Mouse (Mus musculus) kidney, postnatal 36 days (tissue): ENCODE results near the gene Aspscr1.

Experiments
- DNase-seq, 2 experiments: peaks; one replicate each; pipeline ENCODE4 v3.0.0; 2021 to 2022; ENCODE audit warnings: mixed read lengths in 2 of 2

Aspscr1 gene

DNA sequence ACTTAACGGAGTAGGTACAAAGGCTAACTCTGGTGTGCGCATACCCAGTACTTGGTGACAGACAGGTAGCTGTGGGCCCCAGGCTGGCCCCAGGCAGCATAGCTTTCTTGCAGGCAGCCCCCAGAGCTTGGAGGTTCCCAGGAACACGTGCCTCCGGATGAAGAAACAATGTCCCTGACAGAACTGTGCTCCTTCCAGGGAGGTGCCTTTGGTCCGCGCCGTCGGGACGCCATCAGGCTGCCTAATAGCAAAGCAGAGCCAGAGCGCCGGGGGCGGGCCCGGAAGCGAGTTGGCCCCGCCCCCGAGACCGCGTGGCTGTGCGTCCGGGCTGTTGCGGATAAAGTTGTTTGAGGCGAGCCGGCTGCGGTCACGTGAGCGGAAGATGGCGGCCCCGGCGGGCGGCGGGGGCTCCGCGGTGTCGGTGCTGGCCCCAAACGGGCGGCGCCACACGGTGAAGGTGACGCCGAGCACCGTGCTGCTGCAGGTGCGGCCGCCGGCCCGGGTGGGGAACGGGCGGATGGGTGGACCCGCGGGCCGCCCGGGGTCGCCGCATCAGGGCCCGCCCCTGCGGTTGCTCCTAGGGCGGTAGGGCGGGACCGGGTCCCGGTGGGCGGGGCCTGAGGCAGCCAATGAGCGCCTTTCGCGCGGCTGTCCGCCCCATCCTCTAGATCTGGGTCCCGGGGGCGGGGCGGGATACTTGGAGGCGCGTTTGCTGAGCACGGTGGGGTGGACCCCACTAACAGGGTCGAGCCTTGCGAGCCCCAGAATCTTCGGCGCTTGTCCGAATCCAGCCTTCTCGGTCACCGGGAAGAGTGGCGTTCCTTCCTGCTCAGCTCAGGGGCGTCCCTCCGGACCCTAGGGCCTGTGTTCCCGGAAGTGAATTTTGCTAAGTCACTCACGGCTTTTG, at the start of gene Aspscr1:
TSS of gene Aspscr1 (plus strand) at position 287 of the 907 bp plus-strand sequence.
- DNase-seq: peak; percentile 97 to 99

DNA sequence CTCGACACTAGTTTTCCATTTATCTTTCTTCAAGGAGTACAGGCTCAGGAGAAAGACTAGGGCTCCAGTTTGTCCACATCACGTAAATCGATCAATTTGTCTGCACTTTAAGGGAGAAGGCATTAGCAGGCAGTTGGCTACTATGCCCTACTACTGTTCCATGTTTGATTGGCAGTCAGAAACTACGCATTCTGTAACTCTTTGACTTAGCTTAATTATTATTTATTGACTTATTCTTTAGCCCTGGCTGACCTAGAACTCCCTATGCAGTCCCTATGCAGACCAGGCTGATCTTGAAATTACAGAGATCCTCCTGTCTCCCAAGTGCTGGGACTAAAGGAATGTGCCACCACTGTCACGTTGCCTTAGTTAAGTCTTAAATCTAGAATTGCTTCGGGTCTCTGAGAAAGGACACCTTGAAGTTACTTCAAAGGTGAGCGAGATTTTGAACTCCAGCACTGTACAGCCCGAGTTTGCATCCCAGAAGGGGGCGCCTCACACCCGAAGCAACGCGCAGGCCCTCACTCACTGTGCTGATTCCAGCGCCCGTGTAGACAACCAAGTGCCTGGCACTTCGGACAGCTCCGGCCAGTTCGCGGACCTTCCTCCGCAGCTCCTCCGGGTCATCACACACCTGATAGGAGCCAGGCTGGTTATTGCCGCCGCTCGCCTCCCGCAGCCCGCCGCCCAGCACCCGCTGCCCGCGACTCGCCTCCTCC, 48.7 kb upstream of the Aspscr1 start:
- DNase-seq: peak; percentile 81 to 89

DNA sequence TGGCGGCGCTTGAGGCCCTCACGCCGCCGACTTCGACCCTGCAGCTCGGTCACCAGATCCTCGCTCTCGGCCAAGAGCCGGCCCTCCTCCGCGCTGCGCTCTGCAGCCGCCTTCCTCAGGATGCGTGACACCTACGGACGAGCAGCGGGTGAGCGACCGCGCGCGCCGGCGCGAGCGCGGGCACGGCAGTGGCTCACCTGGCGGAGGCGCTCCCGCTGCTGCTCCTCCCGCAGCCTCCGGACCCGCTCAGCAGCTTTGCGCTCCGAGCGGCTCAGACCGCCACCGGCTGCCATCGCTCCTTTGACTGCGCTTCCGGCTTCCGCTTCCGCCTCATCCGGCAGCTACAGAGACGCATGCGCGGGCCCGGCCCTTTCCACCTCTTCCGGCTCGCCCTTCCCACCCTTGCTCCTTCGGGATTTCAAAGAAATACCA, 48.1 kb upstream of the Aspscr1 start:
- DNase-seq: peak; percentile 89 to 95

DNA sequence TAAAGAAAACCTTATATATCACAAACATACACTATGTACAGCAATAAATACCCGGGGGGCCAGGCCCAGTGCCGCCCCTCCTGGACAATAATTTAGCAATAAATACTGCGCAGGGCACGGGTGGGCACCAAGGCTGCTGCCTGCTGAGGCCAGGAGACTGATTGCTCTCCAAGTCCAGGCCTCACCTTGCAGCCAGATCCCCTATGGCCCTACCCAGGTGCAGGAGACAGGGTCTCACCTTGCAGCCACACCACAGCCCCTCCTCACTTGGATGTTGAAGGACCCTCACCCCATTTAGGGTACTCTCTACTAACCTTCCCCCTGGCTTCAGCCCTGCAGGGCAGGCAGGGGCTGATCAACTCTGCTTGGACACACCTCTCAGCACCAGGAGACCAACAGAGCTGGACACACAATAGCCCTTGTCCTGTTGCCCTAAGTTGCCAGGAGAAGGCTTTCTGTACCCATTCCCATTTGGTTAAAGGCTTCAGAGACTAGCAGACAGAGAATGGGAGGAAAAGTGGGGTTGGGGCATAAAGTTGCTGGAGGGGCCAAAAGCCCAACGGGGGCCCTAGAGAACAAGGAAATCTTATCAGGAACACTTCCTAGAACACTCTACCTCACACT, 47.5 kb upstream of the Aspscr1 start, which contains the start of gene Sirt7:
TSS of gene Sirt7 (minus strand) at position 89 of the 624 bp plus-strand sequence.
- DNase-seq: no peak

DNA sequence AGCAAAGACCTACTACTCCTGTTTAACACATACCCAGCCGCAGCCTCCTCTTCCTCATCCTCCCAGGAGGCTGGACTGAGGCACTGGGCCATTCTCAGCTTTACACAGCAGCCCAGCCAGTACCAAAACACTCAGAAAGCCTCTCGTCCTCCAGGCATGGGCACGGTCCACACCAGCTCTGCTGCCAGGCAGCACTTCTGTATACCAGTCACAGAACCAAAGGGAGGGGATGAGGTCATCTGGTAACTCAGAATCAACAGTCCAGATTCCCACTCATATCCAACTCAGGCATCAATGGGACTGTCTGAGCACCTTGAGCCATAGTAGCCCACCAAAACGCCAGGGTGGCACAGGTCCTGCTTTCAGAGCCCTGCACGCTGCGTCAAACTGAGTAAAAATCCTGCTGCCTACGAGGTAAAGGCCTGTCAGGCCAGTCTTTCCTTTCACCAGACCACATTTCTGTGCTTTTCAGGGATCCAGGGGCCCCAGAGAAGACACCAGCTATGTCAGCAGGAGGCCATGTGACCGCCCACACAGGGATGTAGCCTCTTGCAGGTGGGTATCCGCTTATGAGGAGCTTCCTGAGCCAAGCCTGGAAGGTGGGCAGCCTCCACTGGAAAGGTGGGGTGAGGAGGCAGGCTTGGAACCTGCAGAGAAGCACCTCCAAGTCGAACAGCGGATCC, 45.8 kb upstream of the Aspscr1 start:
- no peak for DNase-seq

DNA sequence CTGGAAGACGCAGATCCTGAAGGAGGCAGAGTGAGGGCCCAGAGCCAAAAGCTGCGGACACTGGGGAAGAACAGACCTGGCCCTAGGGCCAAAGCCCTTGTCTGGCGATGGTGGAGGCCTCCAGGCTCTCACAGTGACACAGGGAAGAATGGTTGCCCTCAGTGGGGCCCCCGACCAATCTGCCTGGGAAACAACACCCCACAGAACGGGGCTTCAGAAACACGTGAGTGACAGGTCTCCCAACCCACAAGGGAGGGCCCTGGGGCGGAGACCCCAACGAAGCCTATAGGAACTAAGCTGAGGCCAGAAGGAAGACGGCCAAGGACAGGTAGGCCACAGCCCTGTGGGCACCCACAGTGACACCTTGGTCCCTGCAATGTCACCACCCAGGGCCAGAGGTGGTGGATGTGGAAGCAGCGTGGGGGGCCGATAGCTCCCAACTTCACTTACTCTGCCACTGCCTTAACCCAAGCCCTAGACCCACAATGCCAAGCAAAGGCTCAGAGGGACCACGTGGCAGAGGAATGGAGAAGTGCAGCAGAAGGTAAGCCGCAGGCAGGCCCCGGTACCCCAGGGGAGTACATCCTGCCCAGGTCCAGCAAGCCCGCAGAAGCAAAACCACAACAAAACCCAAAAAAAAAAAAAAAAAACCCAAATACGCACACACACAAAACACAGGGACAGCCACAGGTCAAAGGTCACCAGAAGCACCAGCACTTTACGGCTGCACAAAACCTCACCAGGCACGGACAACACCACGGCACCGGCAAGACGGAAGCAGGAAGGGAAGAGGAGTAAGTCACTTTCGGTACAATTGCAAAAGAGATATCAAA, 45.1 kb upstream of the Aspscr1 start:
- DNase-seq: peak; percentile 52 to 61

DNA sequence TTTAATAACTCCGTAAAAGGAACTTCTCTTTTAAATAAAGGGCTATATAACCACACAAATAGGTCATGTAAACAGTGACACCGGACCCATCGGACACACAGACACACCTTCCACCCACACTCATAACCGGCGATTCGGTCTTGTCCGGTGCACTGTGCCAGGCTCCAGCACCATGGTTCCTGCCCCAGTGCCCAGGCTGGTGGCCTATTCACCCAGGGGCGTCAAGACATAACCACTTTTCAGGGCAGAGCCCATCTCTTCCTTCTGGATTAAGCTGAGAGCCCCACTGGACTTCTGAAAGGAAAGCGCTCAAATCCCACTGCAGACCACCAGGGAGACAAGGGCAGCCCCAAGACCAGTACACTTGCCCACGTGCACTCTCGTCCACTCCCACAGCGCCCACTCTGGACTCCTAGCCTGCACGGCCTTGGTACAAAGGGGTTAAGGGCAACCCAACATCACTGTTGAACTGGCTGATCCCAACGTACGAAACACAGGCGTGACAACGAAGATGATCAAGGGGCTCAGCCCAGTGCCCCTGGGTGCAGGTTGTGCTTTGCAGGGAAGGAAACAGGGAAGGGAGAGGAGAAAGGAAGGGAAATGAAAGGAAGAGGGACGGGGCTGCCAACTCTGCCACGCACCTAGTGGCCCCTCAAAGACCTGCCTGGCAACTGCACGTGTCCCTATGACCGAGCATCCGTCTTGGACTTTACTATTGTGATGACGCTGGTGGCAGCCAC, 44.0 kb upstream of the Aspscr1 start:
- DNase-seq: no peak

DNA sequence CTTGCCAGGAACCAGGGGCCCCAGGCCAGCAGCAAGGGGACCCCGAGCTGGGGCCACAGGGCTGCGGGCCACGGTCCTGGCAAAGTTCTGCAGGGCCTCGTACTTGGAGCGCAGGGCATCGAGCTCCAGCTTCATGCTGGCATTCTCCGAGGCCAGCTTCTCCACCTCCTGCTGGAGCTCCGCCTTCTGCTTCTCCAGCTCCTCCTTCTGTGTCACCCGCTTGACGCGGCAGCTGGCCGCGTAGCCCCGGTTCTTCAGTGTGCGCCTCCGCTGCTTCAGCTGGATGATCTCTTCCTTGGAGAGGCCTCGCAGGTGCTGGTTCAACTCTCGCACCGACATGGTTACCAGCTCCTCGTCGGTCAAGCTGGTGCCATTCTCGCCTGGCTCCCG, 43.4 kb upstream of the Aspscr1 start:
- DNase-seq: peak; percentile 75 to 79

DNA sequence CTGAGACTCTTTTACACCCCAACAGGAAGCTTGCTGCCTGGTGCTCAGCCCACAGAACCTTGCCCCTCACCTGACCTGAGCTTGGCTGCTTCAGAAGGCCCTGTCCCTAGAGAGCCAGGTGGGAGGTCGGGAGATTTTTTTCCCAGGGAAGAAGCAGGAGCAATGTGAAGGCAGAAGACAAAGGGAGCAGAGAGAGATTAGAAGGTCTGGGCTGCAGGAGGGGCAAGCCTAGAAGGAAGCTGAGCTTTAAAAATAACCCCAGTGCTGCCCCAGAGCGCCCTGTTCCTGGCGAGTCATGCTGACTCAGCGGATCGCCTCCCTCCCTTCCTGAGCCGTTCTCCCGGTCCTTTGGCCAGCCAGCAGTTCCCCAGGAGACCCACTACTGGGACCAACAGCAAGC, 42.9 kb upstream of the Aspscr1 start:
- peak; percentile 63 to 77 for DNase-seq

DNA sequence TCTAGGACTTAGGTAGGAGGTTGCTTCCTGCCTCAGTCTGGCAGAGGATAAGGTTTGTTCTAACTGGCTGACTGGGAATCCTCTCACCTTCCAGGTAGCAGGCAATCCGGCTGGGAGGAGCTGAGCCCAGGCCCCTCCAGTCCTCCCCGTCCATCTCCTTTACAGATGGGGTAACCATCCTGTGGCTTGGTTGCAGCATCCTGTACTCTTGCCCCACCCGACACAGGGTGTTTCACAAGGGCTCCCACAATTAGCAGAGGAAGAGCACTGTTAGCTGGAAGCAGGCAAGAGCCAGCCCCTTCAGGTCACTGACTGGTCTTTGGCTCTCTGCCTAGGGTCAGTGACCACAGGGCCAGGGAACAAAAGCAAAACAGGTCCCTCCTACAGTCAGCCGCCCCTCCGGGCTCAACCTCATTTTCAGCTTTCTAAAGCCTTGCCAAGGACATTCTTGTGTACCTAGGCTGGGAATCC, 42.3 kb upstream of the Aspscr1 start:
- DNase-seq: peak; percentile 88 to 91

DNA sequence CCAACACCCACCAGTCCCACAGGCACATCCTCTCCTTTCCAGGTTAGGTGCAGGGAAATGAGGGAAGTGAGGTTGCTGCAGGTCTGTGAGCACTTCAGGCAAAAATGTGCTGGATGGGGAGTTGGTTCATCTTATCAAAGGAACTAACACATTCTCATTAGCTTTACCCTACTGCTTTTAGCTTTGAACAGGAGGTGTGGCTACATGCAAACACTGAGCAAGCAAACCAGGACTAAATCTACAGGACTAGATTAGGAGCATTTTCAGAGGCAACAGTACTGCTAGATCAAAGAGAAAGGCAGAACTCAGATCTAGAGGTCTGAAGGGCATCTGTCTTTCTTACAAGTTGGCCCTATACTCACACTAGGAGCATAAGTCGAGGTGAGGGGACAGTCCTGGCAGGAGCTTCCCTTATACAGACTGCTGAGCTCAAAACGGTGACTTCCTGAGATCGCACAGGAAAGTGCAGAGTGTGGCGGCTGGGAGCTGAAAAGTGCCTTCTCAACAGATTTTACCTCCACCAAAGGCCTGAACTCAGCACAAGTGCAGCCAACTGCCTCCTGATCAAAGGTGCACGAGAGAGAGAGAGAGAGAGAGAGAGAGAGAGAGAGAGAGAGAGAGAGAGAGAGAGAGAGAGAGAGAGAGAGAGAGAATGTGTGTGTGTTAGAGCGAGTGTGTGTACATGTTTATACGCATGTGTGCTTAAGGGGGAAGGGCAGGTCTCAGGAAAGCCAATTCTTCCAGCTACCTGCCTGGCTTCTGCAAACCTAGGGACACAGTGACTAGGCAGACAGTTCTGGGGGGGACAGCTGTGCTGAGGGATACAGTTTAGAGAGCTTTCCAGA, 41.7 kb upstream of the Aspscr1 start:
- peak; percentile 66 to 79 for DNase-seq

DNA sequence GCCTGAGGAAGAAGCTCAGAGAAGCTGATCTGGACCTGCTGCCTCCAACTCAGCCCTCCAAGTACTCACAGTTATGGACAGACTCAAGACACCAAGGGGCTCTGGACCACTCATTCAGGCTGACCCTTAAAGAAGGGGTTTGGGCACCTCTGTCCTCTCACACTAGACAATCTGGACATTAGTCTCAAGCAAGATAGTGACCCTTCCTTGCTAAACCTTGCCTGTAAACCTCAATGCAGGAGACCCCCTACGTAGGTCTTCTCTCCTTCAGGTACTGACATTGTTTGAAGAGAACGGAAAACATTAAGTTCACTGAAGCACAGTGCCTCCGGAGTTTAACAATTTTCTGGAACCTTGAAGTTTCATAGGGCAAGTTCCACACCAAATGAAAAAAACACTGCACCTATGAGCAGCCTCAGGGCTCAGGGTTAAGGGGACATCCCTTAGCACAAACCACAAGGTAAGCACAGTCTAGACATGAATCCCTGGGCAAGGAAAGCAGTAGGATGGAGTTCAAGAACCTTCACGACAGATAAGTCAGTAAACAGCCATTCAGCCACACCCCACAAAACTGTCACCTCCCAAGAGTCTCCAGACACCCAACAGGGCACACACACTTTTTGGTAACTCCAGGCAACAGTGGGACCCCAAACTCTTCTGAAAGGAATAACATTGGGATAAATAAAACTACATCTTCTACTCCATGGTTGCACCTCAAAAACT, 40.9 kb upstream of the Aspscr1 start:
- DNase-seq: no peak

DNA sequence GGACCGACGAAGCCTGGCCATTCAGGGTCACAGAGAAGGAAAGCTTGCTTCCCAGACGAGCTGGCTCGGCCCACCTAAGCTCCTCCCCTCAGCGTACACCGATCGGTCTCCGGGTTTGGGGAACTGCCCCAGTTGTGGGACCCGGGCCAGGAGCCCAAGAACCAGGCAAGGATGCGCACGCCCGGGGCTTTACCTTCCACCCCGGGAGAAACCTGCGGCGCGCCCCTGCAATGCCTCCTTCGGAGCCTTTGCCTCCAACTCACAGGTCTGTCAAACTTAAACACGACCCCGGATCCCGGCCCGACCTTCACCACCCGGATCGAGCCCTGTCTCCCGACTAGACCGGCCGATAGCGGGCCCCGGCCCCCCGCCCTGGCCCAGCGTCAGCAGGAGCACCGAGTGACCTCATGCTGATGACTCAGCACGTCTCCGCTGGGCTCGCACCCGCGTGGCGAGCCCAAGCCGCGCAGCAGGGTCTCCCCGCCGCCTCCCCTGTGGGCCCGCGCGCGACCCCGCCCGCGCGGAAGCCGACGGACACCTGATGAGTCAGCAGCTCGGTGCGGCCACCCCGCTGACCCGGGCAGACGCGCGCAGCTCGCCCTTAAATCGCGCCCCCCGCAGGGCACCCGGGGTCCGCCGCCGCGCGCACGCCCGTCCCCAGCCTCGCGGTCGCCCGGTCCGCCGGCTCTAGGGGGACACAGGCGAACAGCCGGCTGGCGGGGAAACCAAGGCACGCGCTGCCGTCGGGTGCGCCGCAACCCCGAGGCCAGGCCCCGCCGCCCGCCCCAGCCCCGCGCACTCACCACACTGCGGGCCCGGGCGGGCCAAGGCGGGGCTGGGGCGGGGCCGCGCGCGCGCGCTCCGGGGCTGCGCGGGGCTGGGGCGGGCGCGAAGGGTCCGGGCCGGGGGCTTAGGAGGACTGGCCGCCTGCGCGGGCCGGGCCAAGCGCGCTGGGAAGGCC, 39.9 kb upstream of the Aspscr1 start:
- DNase-seq: peak; percentile 89 to 92

DNA sequence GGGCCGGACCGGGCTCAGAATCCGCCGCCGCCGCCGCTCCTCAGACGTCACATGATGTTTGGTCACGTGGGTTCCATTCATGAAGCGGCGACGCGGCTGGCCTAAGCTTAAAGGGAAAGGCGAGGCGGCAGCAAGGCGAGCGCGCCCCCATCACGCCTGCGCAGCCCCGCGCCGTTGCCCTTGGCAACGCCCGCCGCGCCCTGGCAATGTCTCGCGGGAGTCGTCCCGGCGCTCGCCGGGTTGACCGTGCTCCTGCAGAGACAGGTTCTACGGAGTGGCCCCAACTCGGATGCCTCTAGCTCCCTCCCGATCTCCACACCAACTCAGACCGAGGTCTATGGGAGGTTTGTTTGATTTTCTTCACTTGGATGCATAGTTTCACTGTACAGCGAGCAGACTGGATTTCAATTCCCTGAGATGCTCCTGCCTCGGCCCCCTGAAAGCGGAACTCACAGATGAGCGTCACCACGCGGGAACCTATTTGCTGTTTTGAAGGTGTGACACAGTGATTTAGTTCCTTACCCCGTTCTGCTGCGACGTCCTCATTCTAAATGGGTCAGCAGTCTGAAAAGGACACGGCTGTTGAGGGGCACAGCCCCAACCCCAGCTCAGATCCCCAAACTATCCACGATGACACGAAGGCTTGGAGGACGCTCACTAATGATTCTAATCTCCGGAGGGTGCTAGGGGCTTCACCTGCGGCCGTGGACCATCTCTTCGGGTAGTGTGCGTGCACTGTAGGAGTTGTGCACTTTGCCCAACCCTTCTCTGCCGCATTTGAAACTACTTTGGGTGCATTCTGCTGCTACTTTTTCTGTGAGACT, 39.0 kb upstream of the Aspscr1 start, which contains the start of gene Mafg:
TSS of gene Mafg (minus strand) at position 81 of the 824 bp plus-strand sequence.
- DNase-seq: peak; percentile 96 to 97

DNA sequence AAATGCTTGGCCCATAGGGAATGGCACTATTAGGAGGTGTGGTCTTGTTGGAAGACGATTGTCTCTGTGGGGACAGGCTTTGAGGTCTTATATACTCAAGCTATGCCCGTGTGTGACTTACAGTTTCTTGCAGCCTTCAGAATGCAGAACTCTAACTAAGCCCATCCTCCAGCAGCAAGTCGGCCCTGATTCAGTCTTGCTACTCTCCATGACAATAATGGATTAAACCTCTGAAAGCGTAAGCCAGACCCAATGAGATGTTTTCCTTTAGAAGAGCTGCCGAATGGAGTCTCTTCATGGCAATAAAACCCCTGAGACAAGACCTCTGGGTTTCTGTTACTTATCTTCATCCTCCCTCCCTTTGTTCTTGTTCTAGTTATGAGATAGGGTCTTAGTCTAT, 38.0 kb upstream of the Aspscr1 start:
- DNase-seq: no peak

DNA sequence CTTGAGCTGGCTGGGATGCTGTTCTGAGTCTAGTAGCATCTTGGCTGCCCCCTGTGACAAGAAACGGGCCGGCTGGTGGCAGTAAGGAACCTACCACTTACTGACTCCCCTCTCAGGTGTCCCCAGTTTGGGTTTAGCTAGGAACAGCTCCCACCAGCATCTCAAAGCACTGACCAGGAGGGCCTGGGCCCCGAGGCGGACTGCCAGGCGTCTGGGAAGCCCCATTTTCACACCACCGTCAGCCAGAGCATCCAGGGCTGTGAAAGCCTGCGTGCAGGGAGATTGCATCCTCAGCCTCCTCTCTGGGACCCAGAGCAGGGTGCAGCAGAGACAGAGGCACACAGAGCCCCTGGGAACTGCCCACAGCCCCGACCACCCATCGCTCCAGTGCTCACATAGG, 31.5 kb upstream of the Aspscr1 start:
- no peak for DNase-seq

DNA sequence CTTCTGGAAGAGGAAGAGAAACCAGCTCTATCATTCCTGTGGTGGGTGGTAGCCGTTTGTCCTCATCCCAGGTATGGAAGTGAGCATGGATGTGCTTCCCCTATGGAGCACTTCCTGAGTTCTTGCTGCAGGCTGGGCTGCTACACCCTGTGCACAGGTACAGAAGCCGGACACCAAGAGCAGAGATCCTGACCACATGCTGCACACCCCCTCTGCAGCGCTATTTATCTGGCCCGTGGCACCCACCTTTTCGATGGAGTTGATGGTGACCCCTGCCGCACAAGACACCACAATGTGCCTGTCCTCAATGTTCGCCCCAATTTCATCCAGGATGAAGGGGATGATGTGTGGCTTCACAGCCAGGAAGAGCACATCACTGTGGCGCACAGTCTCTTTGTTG, 30.9 kb upstream of the Aspscr1 start:
- DNase-seq: no peak
